Comparison of ENCODE assay signal across 7 mouse cellular contexts in genomic region chr11:101785143-101785851, GRCm38 (mm10). TPM values are rescaled to one million over a fixed set of nuclear protein-coding genes. Genes with fewer than 3 reads are reported as not detected.
DNase-seq lines count a peak whose midpoint lies in the region; ATAC-seq lines count a peak whose summit lies in the region.

TSS of gene Etv4 (minus strand) at chr11:101785371.

- H3K9me3 ChIP-seq in intestine, embryonic 15.5 days: no peaks in the 10 kb centered on the region
- H3K9me3 ChIP-seq in midbrain, embryonic 10.5 days (replicated peaks): no peaks in the 10 kb centered on the region

- peaks cover 63% of the 10 kb centered on the region for H3K27me3 ChIP-seq in intestine, embryonic 15.5 days (replicated peaks)
- peaks cover 93% of the 10 kb centered on the region for H3K27me3 ChIP-seq in midbrain, embryonic 10.5 days (ENCODE audit: low read depth, poor library complexity, severe bottlenecking)

- H3K4me2 ChIP-seq in intestine, embryonic 15.5 days (replicated peaks): peak within 1 kb of the TSS; percentile 99

- H3K9ac ChIP-seq in intestine, embryonic 15.5 days: peak within 1 kb of the TSS; percentile 50

- ATAC-seq in intestine, embryonic 15.5 days: peak; percentile 93

- peak within 1 kb of the TSS; percentile 56 for H3K4me3 ChIP-seq in intestine, embryonic 15.5 days (replicated peaks)
- H3K4me3 ChIP-seq in midbrain, embryonic 10.5 days: peak within 1 kb of the TSS; percentile 68

- H3K27ac ChIP-seq in intestine, embryonic 15.5 days: 0 out of 2 replicates have a peak within 1 kb of the TSS, but pooled peaks have one; percentile 54
- H3K27ac ChIP-seq in midbrain, embryonic 10.5 days (replicated peaks): peak within 1 kb of the TSS; percentile 88

- under 1% methylated on average over 35 of the region's 35 CpGs for WGBS in intestine, embryonic 15.5 days
- WGBS in midbrain, embryonic 10.5 days: under 1% methylated on average over 35 of the region's 35 CpGs

- peak; percentile 83 for DNase-seq in adipocyte (ENCODE audit: low spot score)
- peak; percentile 94 for DNase-seq in embryo, embryonic 10 days (ENCODE audit: low spot score)
- peak; percentile 64 to 76 for DNase-seq in gastrocnemius, postnatal 36 days
- DNase-seq in left cerebral cortex, postnatal 25 days (ENCODE audit: low spot score in 2 of 2): peak; percentile 83 to 94
- DNase-seq in midbrain, embryonic 10.5 days (ENCODE audit: low spot score): peak; percentile 96
- peak; percentile 60 for DNase-seq in skeletal muscle tissue, adult 2 months (ENCODE audit: low read depth, low spot score)

- H3K4me1 ChIP-seq in intestine, embryonic 15.5 days (replicated peaks): peaks cover 15% of the 10 kb centered on the region
- peaks cover 36% of the 10 kb centered on the region for H3K4me1 ChIP-seq in midbrain, embryonic 10.5 days

- intact Hi-C loops in gastrocnemius, postnatal 36 days (cut with DNase I): no loop called here
- intact Hi-C loops in left cerebral cortex, postnatal 25 days (cut with DNase I): no loop called here

- no peaks in the 10 kb centered on the region for H3K36me3 ChIP-seq in intestine, embryonic 15.5 days
- no peaks in the 10 kb centered on the region for H3K36me3 ChIP-seq in midbrain, embryonic 10.5 days

RNA-seq across cellular contexts. Expression of gene Etv4, which starts in this region (rescaled TPM):
- 1 to 10 TPM; 4.9 to 5.1 TPM for total RNA-seq in gastrocnemius, postnatal 36 days (2021)
- polyA plus RNA-seq in intestine, embryonic 15.5 days (2015; fragmentation: Nextera tagmentation; extraction: Ambion mirVana): 4.1 and 5.4 TPM in 2 replicates
- total RNA-seq in left cerebral cortex, postnatal 25 days (2021): 10 to 100 TPM; 18.1 to 20.3 TPM
- polyA plus RNA-seq in midbrain, embryonic 10.5 days (2016; fragmentation: Nextera tagmentation; extraction: Ambion mirVana): 9.4 and 10.5 TPM in 2 replicates

Comparison
In these comparisons a context has a peak if more than half of its experiments do, and no peak if none do; other contexts are left out.
1. Peak in every context shown above with its lines: DNase-seq, ATAC-seq, H3K4me3 ChIP-seq and H3K27ac ChIP-seq.